Mouse (Mus musculus) lung, adult 2 months (tissue): ENCODE results near the gene E130311K13Rik.

Source experiments
- CTCF ChIP-seq: fragments of 200-500 bp; IDR thresholded peaks from 2 replicates; pipeline ENCODE4 v1.5.1; 2011; ENCODE audit warnings: mild to moderate bottlenecking, low read length, control low read depth; ENCODE audit not compliant: insufficient read depth
- POLR2A ChIP-seq: fragments of 200-500 bp; IDR thresholded peaks from 2 replicates; pipeline ENCODE4 v1.6.1; 2011; ENCODE audit warnings: low read depth, mild to moderate bottlenecking, control low read depth, low read length, borderline replicate concordance; ENCODE audit errors: extremely low read depth

DNA sequence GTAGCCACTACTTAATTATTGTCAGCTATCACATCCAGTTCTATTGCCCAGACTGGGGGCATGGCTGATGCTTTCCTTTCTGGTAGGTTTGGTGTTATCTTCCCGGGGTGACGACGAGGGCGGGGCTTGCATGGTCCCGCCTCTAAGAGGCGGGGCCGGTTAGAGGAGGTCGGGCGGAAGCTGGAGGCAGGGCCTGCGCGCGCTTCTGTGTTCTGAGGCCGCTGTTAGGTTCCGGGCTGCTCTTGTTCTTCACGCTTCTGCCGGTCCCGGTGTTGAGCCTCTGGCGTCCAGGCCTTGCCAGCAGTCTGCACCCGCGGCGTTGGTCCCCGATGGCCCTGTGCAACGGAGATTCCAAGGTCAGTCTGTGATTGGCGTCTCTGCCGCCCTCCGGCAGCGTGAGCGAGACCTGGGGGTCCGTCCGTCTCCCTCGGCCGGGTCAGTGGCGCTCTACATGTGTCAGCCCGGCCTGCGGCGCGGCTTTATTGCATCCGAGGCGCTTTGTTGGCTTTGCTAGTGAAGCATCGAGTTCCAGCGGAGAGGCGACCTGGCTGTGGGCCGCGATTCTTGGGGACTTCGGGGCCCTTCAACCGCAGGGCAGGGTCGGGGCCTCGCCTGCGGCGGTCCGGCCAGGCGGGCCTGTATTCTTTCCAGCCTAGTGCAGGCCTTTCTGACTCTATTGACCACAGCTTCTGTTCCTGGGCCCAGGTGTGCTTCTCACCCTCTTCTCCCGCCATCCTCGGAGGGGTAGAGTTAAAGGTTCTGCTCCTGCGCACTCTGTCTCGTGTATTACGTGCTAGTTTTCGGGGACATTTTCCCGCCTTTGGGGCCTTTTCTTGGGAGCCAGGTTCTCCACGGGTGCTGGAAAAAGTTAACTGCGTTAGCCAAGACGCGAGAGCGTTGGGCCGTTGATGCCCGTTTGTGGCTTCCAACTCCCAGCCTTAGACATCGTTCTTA lies 47.0 kb upstream of the E130311K13Rik start, which contains the start of gene Gmps:
- TF ChIP-seq CTCF (no peak), POLR2A (peak; percentile 82; the same call in 1 of the 2 replicates)
